Comparison of ENCODE assay signal across 9 mouse cellular contexts in the genomic region with DNA sequence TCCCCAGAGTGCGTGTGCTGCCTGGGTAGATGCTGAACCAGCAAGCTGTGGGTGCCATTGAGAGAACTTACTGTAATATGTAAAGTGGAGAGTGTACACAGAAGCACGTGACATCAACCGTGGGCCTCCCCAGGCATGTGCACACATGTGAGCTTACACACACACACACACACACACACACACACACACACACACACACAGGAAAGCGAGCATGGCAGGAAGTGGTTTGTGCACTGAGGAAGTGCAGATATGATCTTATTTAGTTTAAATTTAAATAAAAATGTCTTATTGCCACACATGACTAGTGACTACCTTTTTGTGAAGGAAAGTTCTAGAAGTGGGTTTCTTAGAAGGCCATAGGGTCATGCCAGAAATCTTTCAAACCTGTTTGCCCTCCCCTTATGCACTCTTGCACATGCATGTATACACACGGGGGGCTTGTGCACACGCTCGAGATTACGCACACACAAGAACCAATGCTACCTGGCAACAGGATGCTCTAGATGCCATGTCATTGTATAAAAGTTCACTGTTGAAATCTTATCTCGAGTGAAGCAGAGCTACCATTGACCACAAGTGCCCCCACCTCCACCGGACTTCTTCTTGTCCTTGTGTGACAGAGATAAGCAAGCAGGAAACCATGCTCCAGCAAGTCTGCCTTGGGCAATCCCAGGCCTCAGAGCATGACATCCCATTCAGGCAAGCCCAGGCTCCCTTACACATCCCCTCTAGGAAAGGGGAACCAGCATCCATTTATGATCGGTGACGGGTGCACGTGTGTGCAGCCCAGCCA. TPM values are rescaled to one million over a fixed set of nuclear protein-coding genes. Genes with fewer than 3 reads are reported as not detected.
A peak's percentile ranks its signal among the peaks of the same experiment; 100 is the strongest.
DNase-seq lines count a peak whose midpoint lies in the region; ATAC-seq lines count a peak whose summit lies in the region.
"Had no signal": no experiment of that assay in that cellular context is flagged by ENCODE, and none has a peak within 500 bp of the region (broad histone marks: within the 10 kb centered on the region; RNA-seq: fewer than 3 reads in every experiment).

No protein-coding gene starts in this region.

- no peak overlapping the region for H3K4me2 ChIP-seq in forebrain, embryonic 16.5 days (ENCODE audit: low read length)
- H3K4me2 ChIP-seq: midbrain, embryonic 12.5 days had no signal

- no peak overlapping the region for H3K9ac ChIP-seq in forebrain, embryonic 16.5 days (replicated peaks; ENCODE audit: low read depth, low read length)
- H3K9ac ChIP-seq: midbrain, embryonic 12.5 days had no signal

- 89% methylated on average over 13 of the region's 13 CpGs for WGBS in forebrain, embryonic 10.5 days
- WGBS in forebrain, embryonic 16.5 days = 91% methylated on average over 13 of the region's 13 CpGs

- peaks cover 4% of the 10 kb centered on the region for H3K9me3 ChIP-seq in forebrain, embryonic 10.5 days
- no peaks in the 10 kb centered on the region for H3K9me3 ChIP-seq in forebrain, embryonic 16.5 days (ENCODE audit: control insufficient read depth, low read length)
- H3K9me3 ChIP-seq: midbrain, embryonic 12.5 days had no signal

- H3K27me3 ChIP-seq in forebrain, embryonic 10.5 days (ENCODE audit: poor library complexity, severe bottlenecking) = no peaks in the 10 kb centered on the region
- no peaks in the 10 kb centered on the region for H3K27me3 ChIP-seq in forebrain, embryonic 16.5 days (replicated peaks; ENCODE audit: control insufficient read depth, insufficient read depth, low read length)
- H3K27me3 ChIP-seq: midbrain, embryonic 12.5 days had no signal

- H3K4me3 ChIP-seq in forebrain, embryonic 10.5 days = no peak overlapping the region
- H3K4me3 ChIP-seq in forebrain, embryonic 16.5 days (replicated peaks; ENCODE audit: low read length) = no peak overlapping the region
- H3K4me3 ChIP-seq: midbrain, embryonic 12.5 days had no signal

- ATAC-seq in forebrain, embryonic 16.5 days = no peak

- peaks cover 8% of the 10 kb centered on the region for H3K36me3 ChIP-seq in forebrain, embryonic 10.5 days (replicated peaks)
- no peaks in the 10 kb centered on the region for H3K36me3 ChIP-seq in forebrain, embryonic 16.5 days (ENCODE audit: control insufficient read depth, insufficient read depth)
- H3K36me3 ChIP-seq: midbrain, embryonic 12.5 days had no signal

- DNase-seq in forebrain, embryonic 10.5 days (ENCODE audit: extremely low spot score, low spot score) = no peak
- DNase-seq in urinary bladder, postnatal 14 days (ENCODE audit: low spot score) = peak; percentile 49
- DNase-seq in urinary bladder, adult 2 months (ENCODE audit: low spot score) = no peak
- DNase-seq in lung, postnatal 4 days = peak; percentile 47 to 66
- DNase-seq in cerebellum, postnatal 14 days = no peak
- DNase-seq in right cerebral cortex, postnatal 36 days (ENCODE audit: low spot score in 2 of 2) = no peak
- DNase-seq in adrenal gland, adult 8-10 months = no peak

- H3K4me1 ChIP-seq in forebrain, embryonic 10.5 days = peaks cover 92% of the 10 kb centered on the region
- H3K4me1 ChIP-seq in forebrain, embryonic 16.5 days (replicated peaks; ENCODE audit: control insufficient read depth, insufficient read depth, low read length) = peaks cover 22% of the 10 kb centered on the region

- 0 out of 2 replicates have a peak overlapping the region, but pooled peaks have one; percentile 60 for H3K27ac ChIP-seq in forebrain, embryonic 10.5 days
- H3K27ac ChIP-seq in forebrain, embryonic 16.5 days (ENCODE audit: low read length) = no peak overlapping the region

RNA-seq across cellular contexts. Expression of a gene that starts 47.6 kb away (rescaled TPM):
- 20.0 and 24.9 TPM in 2 replicates for polyA plus RNA-seq in forebrain, embryonic 10.5 days (2016; fragmentation: Nextera tagmentation; extraction: Ambion mirVana)
- 36.0 and 40.3 TPM in 2 replicates for polyA plus RNA-seq in forebrain, embryonic 16.5 days (2015; fragmentation: Nextera tagmentation; extraction: Ambion mirVana)
- 62.4 and 86.0 TPM in 2 replicates for polyA plus RNA-seq in urinary bladder, adult 2 months (2012; rRNA removed)
- total RNA-seq in adrenal gland, adult 8-10 months (2022) = 100 to 1,000 TPM in 2 of 4 experiments, 10 to 100 TPM in 2; 46.1 to 114 (median 84.3) TPM

RNA-seq across cellular contexts. Expression of a gene that starts 58.8 kb away (rescaled TPM):
- 65.5 and 72.6 TPM in 2 replicates for polyA plus RNA-seq in forebrain, embryonic 10.5 days (2016; fragmentation: Nextera tagmentation; extraction: Ambion mirVana)
- polyA plus RNA-seq in forebrain, embryonic 16.5 days (2015; fragmentation: Nextera tagmentation; extraction: Ambion mirVana) = 64.9 and 68.8 TPM in 2 replicates
- polyA plus RNA-seq in urinary bladder, adult 2 months (2012; rRNA removed) = 77.3 and 83.9 TPM in 2 replicates
- total RNA-seq in adrenal gland, adult 8-10 months (2022) = 100 to 1,000 TPM; 140 to 223 (median 182) TPM

Comparison
In these comparisons a context has a peak if more than half of its experiments do, and no peak if none do; other contexts are left out.
1. DNase-seq: peak in urinary bladder, postnatal 14 days (single experiment) and lung, postnatal 4 days (2 of 2); none in forebrain, embryonic 10.5 days (single experiment), urinary bladder, adult 2 months (single experiment), cerebellum, postnatal 14 days (0 of 2), right cerebral cortex, postnatal 36 days (0 of 2) and adrenal gland, adult 8-10 months (single experiment).